Mouse (Mus musculus): ENCODE results near the gene Slc30a3. TPM values are rescaled to one million over a fixed set of nuclear protein-coding genes. Genes with fewer than 3 reads are reported as not detected.

Gene Slc30a3
- total RNA-seq, 2 experiments from 2014 or later, result 84.1 to 93.8 TPM

GRCm38 (mm10) chr5:31094100-31094798 is 13.8 kb downstream of the Slc30a3 start:
- DNase-seq (ENCODE audit: low spot score in 2 of 2), result peak in 1 of 2 experiments; percentile 43

GRCm38 (mm10) chr5:31093151-31094041 is 14.6 kb downstream of the Slc30a3 start:
- peak; percentile 67 to 75 for DNase-seq (ENCODE audit: low spot score in 2 of 2)

GRCm38 (mm10) chr5:31092231-31092975 is 15.6 kb downstream of the Slc30a3 start:
- DNase-seq (ENCODE audit: low spot score in 2 of 2), result peak in 1 of 2 experiments; percentile 78

GRCm38 (mm10) chr5:31087131-31087530 is 20.9 kb downstream of the Slc30a3 start:
- no peak for DNase-seq (ENCODE audit: low spot score in 2 of 2)

GRCm38 (mm10) chr5:31086606-31087005 is 21.4 kb downstream of the Slc30a3 start:
- DNase-seq (ENCODE audit: low spot score in 2 of 2), result no peak

- DNase-seq (ENCODE audit: low spot score in 2 of 2), result no peak
Observed at GRCm38 (mm10) chr5:31083949-31084348, 24.1 kb downstream of the Slc30a3 start.

GRCm38 (mm10) chr5:31082935-31083625 is 25.0 kb downstream of the Slc30a3 start:
- DNase-seq (ENCODE audit: low spot score in 2 of 2), result no peak

- DNase-seq (ENCODE audit: low spot score in 2 of 2), result peak in 1 of 2 experiments; percentile 71
Observed at GRCm38 (mm10) chr5:31082355-31082754, 25.7 kb downstream of the Slc30a3 start.

GRCm38 (mm10) chr5:31081386-31081785 is 26.7 kb downstream of the Slc30a3 start:
- DNase-seq (ENCODE audit: low spot score in 2 of 2), result peak in 1 of 2 experiments; percentile 62

- no peak for DNase-seq (ENCODE audit: low spot score in 2 of 2)
Observed at GRCm38 (mm10) chr5:31080795-31081164, 27.3 kb downstream of the Slc30a3 start.

GRCm38 (mm10) chr5:31080059-31080794 is 27.8 kb downstream of the Slc30a3 start:
- peak; percentile 62 to 81 for DNase-seq (ENCODE audit: low spot score in 2 of 2)

- DNase-seq (ENCODE audit: low spot score in 2 of 2), result no peak
Observed at GRCm38 (mm10) chr5:31076346-31076745, 31.7 kb downstream of the Slc30a3 start.

- no peak for DNase-seq (ENCODE audit: low spot score in 2 of 2)
Observed at GRCm38 (mm10) chr5:31073176-31073575, 34.9 kb downstream of the Slc30a3 start.

- no peak for DNase-seq (ENCODE audit: low spot score in 2 of 2)
Observed at GRCm38 (mm10) chr5:31071821-31072220, 36.2 kb downstream of the Slc30a3 start.

- no peak for DNase-seq (ENCODE audit: low spot score in 2 of 2)
Observed at GRCm38 (mm10) chr5:31071059-31071458, 37.0 kb downstream of the Slc30a3 start.

GRCm38 (mm10) chr5:31069810-31070209 is 38.2 kb downstream of the Slc30a3 start:
- no peak for DNase-seq (ENCODE audit: low spot score in 2 of 2)

- DNase-seq (ENCODE audit: low spot score in 2 of 2), result no peak
Observed at GRCm38 (mm10) chr5:31055216-31056140, 52.6 kb downstream of the Slc30a3 start.

- peak; percentile 92 to 96 for DNase-seq (ENCODE audit: low spot score in 2 of 2)
Observed at GRCm38 (mm10) chr5:31054261-31055215, 53.5 kb downstream of the Slc30a3 start, which contains the start of gene Cad. Cad (plus strand) TSS chr5:31054780.
